In genomic region chr8:72549314-72549892, GRCm38 (mm10) we compare ENCODE assay signal across 7 mouse cellular contexts. TPM values are rescaled to one million over a fixed set of nuclear protein-coding genes. Genes with fewer than 3 reads are reported as not detected.
DNase-seq lines count a peak whose midpoint lies in the region; ATAC-seq lines count a peak whose summit lies in the region.

No protein-coding gene starts in this region.

- peak overlapping the region; percentile 95 for H3K4me3 ChIP-seq in forebrain, embryonic 14.5 days (ENCODE audit: low read depth, low read length)
- H3K4me3 ChIP-seq in limb, embryonic 10.5 days: peak overlapping the region; percentile 99
- peak overlapping the region; percentile 78 for H3K4me3 ChIP-seq in midbrain, embryonic 16.5 days (ENCODE audit: low read depth, low read length)

- peaks cover 19% of the 10 kb centered on the region for H3K4me1 ChIP-seq in forebrain, embryonic 14.5 days (ENCODE audit: control insufficient read depth, insufficient read depth, low read length)
- peaks cover 20% of the 10 kb centered on the region for H3K4me1 ChIP-seq in limb, embryonic 10.5 days
- H3K4me1 ChIP-seq in midbrain, embryonic 16.5 days (ENCODE audit: control insufficient read depth, insufficient read depth, low read length): peaks cover 32% of the 10 kb centered on the region

- H3K9me3 ChIP-seq in forebrain, embryonic 14.5 days (replicated peaks; ENCODE audit: control insufficient read depth, low read length): no peaks in the 10 kb centered on the region
- H3K9me3 ChIP-seq in limb, embryonic 10.5 days (replicated peaks): no peaks in the 10 kb centered on the region
- H3K9me3 ChIP-seq in midbrain, embryonic 16.5 days (replicated peaks; ENCODE audit: control insufficient read depth, low read length, poor library complexity, severe bottlenecking): no peaks in the 10 kb centered on the region

- no peak overlapping the region for H3K27ac ChIP-seq in forebrain, embryonic 14.5 days (ENCODE audit: low read depth, low read length)
- peak overlapping the region; percentile 95; the same call in 1 of the 2 replicates for H3K27ac ChIP-seq in limb, embryonic 10.5 days
- peak overlapping the region; percentile 91; the same call in 1 of the 2 replicates for H3K27ac ChIP-seq in midbrain, embryonic 16.5 days (ENCODE audit: low read length)

- ATAC-seq in forebrain, embryonic 14.5 days: no peak
- ATAC-seq in midbrain, embryonic 16.5 days: no peak

- WGBS in forebrain, embryonic 14.5 days: 17% methylated on average over 5 of the region's 5 CpGs
- 23% methylated on average over 5 of the region's 5 CpGs for WGBS in limb, embryonic 10.5 days
- WGBS in midbrain, embryonic 16.5 days: 19% methylated on average over 5 of the region's 5 CpGs

- H3K36me3 ChIP-seq in forebrain, embryonic 14.5 days (ENCODE audit: control insufficient read depth, insufficient read depth, low read length): no peaks in the 10 kb centered on the region
- H3K36me3 ChIP-seq in limb, embryonic 10.5 days: peaks cover 35% of the 10 kb centered on the region
- peaks cover 3% of the 10 kb centered on the region; the same call in 1 of the 2 replicates for H3K36me3 ChIP-seq in midbrain, embryonic 16.5 days (ENCODE audit: control insufficient read depth, insufficient read depth, low read length)

- no peaks in the 10 kb centered on the region for H3K27me3 ChIP-seq in forebrain, embryonic 14.5 days (replicated peaks; ENCODE audit: control insufficient read depth, insufficient read depth, low read length)
- no peaks in the 10 kb centered on the region for H3K27me3 ChIP-seq in limb, embryonic 10.5 days (ENCODE audit: low read depth, poor library complexity, severe bottlenecking)
- no peaks in the 10 kb centered on the region for H3K27me3 ChIP-seq in midbrain, embryonic 16.5 days (ENCODE audit: control insufficient read depth, insufficient read depth, low read depth, low read length)

- peak overlapping the region; percentile 93 for H3K4me2 ChIP-seq in forebrain, embryonic 14.5 days (ENCODE audit: low read length)
- H3K4me2 ChIP-seq in midbrain, embryonic 16.5 days (ENCODE audit: low read length): peak overlapping the region; percentile 73

- H3K9ac ChIP-seq in forebrain, embryonic 14.5 days (ENCODE audit: low read length): peak overlapping the region; percentile 80
- H3K9ac ChIP-seq in midbrain, embryonic 16.5 days (ENCODE audit: low read depth, low read length): peak overlapping the region; percentile 90

- peak; percentile 70 for DNase-seq in 3T3-L1 (ENCODE audit: low read depth, low spot score)
- peak; percentile 40 for DNase-seq in 416B (ENCODE audit: low read depth)
- DNase-seq in forebrain, embryonic 14.5 days (ENCODE audit: low spot score): peak; percentile 49
- peak; percentile 40 for DNase-seq in limb, embryonic 10.5 days (ENCODE audit: low spot score)
- no peak for DNase-seq in gastrocnemius, postnatal 14 days
- DNase-seq in thymus, postnatal 4 days: no peak

- intact Hi-C loops in gastrocnemius, postnatal 14 days (cut with DNase I; ENCODE audit: low total_unique reads): loop anchor here (10.0 kb wide), 1 partner anchor 55 kb away; the partner anchor contains the start of gene Slc35e1

RNA-seq across cellular contexts. Expression of gene Med26, which starts 1.3 kb away (rescaled TPM):
- polyA plus RNA-seq in forebrain, embryonic 14.5 days (2014; fragmentation: Nextera tagmentation; extraction: Ambion mirVana): 11.8 and 14.7 TPM in 2 replicates
- 21.5 and 22.5 TPM in 2 replicates for polyA plus RNA-seq in limb, embryonic 10.5 days (2016; fragmentation: Nextera tagmentation; extraction: Ambion mirVana)
- polyA plus RNA-seq in midbrain, embryonic 16.5 days (2015; fragmentation: Nextera tagmentation; extraction: Ambion mirVana): 16.7 and 17.8 TPM in 2 replicates
- total RNA-seq in gastrocnemius, postnatal 14 days (2021): 10 to 100 TPM in 1 of 2 experiments, 1 to 10 TPM in 1; 7.4 to 12.0 TPM

RNA-seq across cellular contexts. Expression of gene Smim7, which starts 21.5 kb away (rescaled TPM):
- polyA plus RNA-seq in forebrain, embryonic 14.5 days (2014; fragmentation: Nextera tagmentation; extraction: Ambion mirVana): 103 and 108 TPM in 2 replicates
- 92.4 and 97.4 TPM in 2 replicates for polyA plus RNA-seq in limb, embryonic 10.5 days (2016; fragmentation: Nextera tagmentation; extraction: Ambion mirVana)
- polyA plus RNA-seq in midbrain, embryonic 16.5 days (2015; fragmentation: Nextera tagmentation; extraction: Ambion mirVana): 132 and 137 TPM in 2 replicates
- total RNA-seq in gastrocnemius, postnatal 14 days (2021): 10 to 100 TPM; 80.0 to 81.2 TPM

RNA-seq across cellular contexts. Expression of gene Tmem38a, which starts 22.5 kb away (rescaled TPM):
- polyA plus RNA-seq in forebrain, embryonic 14.5 days (2014; fragmentation: Nextera tagmentation; extraction: Ambion mirVana): 16.2 and 18.8 TPM in 2 replicates
- polyA plus RNA-seq in limb, embryonic 10.5 days (2016; fragmentation: Nextera tagmentation; extraction: Ambion mirVana): 7.3 and 9.6 TPM in 2 replicates
- 24.8 and 32.3 TPM in 2 replicates for polyA plus RNA-seq in midbrain, embryonic 16.5 days (2015; fragmentation: Nextera tagmentation; extraction: Ambion mirVana)
- 1,000 to 10,000 TPM; 1,133 to 1,242 TPM for total RNA-seq in gastrocnemius, postnatal 14 days (2021)

RNA-seq across cellular contexts. Expression of gene Slc35e1, which starts 57.0 kb away (rescaled TPM):
- 5.8 and 6.6 TPM in 2 replicates for polyA plus RNA-seq in forebrain, embryonic 14.5 days (2014; fragmentation: Nextera tagmentation; extraction: Ambion mirVana)
- polyA plus RNA-seq in limb, embryonic 10.5 days (2016; fragmentation: Nextera tagmentation; extraction: Ambion mirVana): 30.5 and 31.0 TPM in 2 replicates
- polyA plus RNA-seq in midbrain, embryonic 16.5 days (2015; fragmentation: Nextera tagmentation; extraction: Ambion mirVana): 8.2 and 8.8 TPM in 2 replicates
- 10 to 100 TPM; 25.9 to 26.8 TPM for total RNA-seq in gastrocnemius, postnatal 14 days (2021)

Comparison
In these comparisons a context has a peak if more than half of its experiments do, and no peak if none do; other contexts are left out.
1. DNase-seq: peak in 3T3-L1 (single experiment), 416B (single experiment), forebrain, embryonic 14.5 days (single experiment) and limb, embryonic 10.5 days (single experiment); none in gastrocnemius, postnatal 14 days (single experiment) and thymus, postnatal 4 days (single experiment).
2. Peak in every context shown above with its lines, with median percentiles within 50 percentile points of each other: H3K4me3 ChIP-seq.